Mouse (Mus musculus) urinary bladder, postnatal 25 days (tissue): ENCODE measurements at regions not wholly inside any gene's neighbourhood (a gene's known extent, or its start where the extent isn't known, plus 50 kb on each side); places are given as distances from the start of the nearest gene placed in this dataset.

Experiments
- DNase-seq: peaks from one replicate; pipeline ENCODE4 v3.0.0; 2022; ENCODE audit warnings: low spot score

DNA sequence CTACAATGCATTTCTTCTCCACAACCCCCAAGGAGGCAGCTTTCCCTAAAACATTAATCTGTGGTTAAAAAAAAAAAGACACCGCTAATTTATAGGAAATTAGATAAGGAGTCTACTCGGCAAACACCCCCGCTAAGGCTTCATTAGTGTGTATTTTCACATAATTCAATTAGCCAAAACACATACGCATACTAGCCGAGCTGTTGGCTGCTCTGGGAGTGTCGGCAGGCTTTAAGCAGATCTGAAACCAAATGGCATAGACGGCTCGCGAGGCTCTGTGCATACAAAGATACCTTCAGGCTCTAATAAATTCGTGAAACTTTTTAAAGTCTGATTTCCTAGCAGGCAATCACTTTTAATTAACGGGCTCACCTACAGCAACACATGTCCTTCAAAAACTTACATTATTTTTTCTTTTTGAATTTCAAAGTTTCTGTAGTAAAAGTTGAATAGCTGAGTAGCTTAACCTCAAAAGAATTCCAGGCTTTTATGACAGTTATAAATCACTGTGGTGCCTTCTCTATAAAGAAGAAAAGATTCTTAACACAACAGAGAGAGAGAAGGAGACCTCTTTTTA is 68.0 kb upstream of the Smyd2 start:
- DNase-seq = no peak

GRCm38 (mm10) chr1:189989376-189989775 is 67.2 kb upstream of the Smyd2 start:
- no peak for DNase-seq

GRCm38 (mm10) chr1:189988864-189989263 is 66.7 kb upstream of the Smyd2 start:
- DNase-seq = no peak

- no peak for DNase-seq
Observed at GRCm38 (mm10) chr1:189985516-189986205, 63.5 kb upstream of the Smyd2 start.

DNA sequence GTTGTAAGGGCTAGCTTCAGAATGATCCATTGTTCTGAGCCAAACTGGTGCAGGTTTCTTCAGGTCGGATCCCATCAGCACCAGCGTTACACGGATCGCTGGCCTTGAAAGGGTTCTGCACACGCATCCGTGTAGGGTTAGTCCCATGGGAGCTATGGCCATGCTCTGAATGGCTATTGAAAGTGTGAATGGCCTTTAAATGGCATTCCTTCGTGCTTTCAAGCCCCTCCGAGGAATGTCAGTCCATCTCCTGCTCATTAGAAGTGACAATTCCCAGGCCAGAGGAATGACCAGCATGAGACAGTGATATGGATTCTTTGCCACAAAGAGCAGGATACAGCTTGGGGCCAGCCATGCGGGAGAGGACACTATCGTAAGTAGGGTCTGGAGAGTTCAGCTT is 56.1 kb upstream of the Smyd2 start:
- no peak for DNase-seq

GRCm38 (mm10) chr1:189975660-189976059 is 53.5 kb upstream of the Smyd2 start:
- no peak for DNase-seq

DNA sequence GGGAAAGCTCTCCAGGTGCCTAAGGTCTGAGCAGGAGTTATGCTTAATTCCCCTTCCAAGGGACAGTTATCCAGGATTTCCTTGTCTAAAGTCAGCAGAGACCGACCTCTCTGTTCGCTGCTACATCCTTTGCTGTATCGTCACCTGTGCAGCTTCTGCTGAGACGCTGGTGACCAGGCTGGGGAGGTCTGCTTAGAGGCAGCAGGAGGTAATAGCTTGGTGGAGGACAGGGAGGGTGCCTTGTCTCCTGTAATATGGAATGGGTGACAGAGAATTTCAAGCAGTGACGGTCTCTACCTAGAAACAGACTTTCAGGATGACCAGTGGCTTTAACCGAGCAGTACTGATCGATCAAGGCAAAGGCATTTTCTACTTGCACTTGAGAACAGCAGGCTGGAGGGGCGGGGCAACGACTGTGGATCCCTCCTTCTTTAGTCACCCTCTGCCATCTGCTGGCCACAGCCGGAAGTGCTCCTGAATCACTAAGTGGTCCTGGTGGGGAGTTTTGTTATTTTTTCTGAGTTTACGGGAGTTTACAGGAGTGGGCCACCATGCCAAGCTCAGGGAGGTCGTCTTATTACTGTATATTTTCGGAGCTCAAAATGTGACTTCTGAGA is 50.7 kb upstream of the Smyd2 start:
- DNase-seq = peak; percentile 80
